Mouse (Mus musculus) monocyte, adult 2 months (primary cell): ENCODE measurements around the gene Taar8b.

ENCODE experiments used
- DNase-seq, 2 experiments: peaks; one replicate each; pipeline ENCODE4 v3.0.0; 2022; ENCODE audit warnings: low spot score in 2 of 2, low read depth in 1 of 2

Gene Taar8b

DNA sequence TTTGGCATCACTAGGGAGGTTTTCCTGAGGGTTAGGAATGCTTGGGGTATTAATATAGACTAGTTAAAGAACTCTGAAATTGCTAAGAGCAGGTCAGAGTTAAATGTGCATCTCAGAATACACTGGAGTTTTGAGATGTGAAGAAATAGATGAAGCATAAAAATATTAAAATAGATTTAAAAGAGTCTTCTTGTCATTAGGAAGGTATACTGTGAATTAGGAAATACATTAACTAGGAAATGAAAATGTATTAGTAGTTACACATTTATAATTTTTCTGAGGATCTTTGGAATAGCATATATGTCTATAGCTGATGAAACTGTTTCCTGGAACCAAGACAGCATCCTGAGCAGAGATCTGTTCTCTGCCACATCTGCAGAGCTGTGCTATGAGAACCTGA, 42.9 kb downstream of the Taar8b start, which contains the start of gene Taar7f:
Taar7f (plus strand) TSS at position 301 of the 400 bp plus-strand sequence.
- DNase-seq, result no peak
